Mouse (Mus musculus): ENCODE results near the gene Olfr1271. TPM values are rescaled to one million over a fixed set of nuclear protein-coding genes. Genes with fewer than 3 reads are reported as not detected.
"Not testable (repeated sequence)": the region's sequence is repeated elsewhere in the genome, so short reads cannot be mapped to it uniquely, and the experiment has no call there.

The Olfr1271 gene
- total RNA-seq (2017), result not detected in 3 replicates

DNA sequence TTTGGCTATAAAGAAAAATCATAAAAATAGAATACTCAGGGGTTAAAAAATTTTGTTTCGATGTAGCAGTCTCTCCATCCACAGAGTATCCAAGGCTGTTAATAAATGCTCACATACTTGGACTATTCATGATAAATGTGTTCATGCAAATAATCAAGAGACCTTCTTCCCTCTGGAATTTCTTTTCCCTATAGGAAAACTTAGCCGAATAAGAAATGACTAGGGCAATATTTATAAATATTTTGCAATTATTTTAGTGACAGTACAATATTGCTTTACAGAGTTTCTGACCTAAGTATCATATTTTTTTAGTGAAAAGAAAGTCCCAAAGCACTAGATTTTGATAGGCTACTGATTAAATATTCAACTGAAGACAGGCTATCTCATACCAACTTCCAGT, at the start of gene Olfr1271:
TSS of gene Olfr1271 (minus strand) at position 101 of the 400 bp plus-strand sequence.
- ATAC-seq (replicated peaks; ENCODE audit: insufficient number of reproducible peaks, low FRiP score, low TSS enrichment, poor library complexity, severe bottlenecking), result no peak

DNA sequence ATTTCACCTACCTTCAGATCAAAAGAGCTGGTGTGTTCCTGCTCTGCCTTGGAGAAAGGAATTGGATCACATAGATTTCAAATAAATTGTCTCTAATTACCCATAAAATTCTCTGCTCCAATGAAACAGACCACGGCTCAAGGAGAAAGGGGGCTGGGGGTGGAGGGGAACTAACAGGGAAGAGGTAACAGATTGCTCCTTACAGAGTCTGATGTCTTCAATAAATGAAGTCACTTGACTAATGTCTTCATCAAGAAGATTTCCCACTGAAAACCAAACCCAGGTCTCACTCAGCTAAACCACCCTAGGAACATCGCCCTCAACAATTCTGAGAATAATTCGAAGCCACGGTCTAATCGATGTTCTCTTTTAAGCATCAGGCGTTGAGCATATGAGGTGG, 21.9 kb upstream of the Olfr1271 start, which contains the start of gene Olfr1272:
TSS of gene Olfr1272 (minus strand) at position 101 of the 400 bp plus-strand sequence.
- ATAC-seq (replicated peaks; ENCODE audit: insufficient number of reproducible peaks, low FRiP score, low TSS enrichment, poor library complexity, severe bottlenecking), result no peak

DNA sequence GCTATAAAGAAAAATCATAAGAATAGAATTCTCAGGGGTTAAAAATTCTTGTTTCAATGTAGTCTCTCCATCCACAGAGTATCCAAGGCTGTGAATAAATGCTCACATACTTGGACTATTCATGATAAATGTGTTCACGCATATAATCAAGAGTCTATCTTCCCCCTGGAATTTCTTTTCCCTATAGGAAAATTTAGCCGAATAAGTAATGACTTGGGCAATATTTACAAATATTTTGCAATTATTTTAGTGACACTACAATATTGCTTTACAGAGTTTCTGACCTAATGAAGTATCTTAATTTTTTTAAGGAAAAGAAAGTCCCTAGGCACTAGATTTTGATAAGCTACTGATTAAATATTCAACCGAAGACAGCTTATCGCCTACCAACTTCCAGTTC, 13.3 kb downstream of the Olfr1271 start, which contains the start of gene Olfr142:
TSS of gene Olfr142 (minus strand) at position 101 of the 400 bp plus-strand sequence.
- ATAC-seq (replicated peaks; ENCODE audit: insufficient number of reproducible peaks, low FRiP score, low TSS enrichment, poor library complexity, severe bottlenecking), result no peak

DNA sequence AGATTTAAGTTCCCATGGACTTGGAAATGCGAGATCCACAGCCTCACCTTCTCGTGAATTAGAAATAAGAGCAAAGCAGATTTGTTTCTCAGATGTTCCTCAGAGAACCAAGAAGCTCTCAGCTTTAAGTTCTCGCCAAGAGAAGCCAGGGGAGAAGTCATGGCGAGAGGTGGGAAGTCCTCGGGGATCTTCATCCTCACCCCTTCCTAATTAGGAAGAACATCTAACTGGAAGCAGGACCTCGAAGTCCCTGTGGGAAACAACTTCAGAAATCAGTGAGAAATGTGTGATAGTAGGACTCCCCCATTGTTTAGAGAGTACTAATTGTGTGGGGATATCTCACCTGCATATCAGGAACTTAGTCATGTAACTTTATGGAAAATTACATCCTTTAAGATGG, 46.4 kb downstream of the Olfr1271 start, which contains the start of gene Olfr1506:
TSS of gene Olfr1506 (minus strand) at position 101 of the 400 bp plus-strand sequence.
- ATAC-seq (replicated peaks; ENCODE audit: insufficient number of reproducible peaks, low FRiP score, low TSS enrichment, poor library complexity, severe bottlenecking), result not testable (repeated sequence)

Other genes with a start within 250 kb of the Olfr1271 start
- gene Olfr1264, start 245.5 kb downstream of the Olfr1271 start, total RNA-seq (2017), result not detected in 3 replicates
- not detected in 3 replicates for gene Olfr1265, start 235.7 kb downstream of the Olfr1271 start, total RNA-seq (2017)
- not detected in 3 replicates for gene Olfr140, start 207.4 kb downstream of the Olfr1271 start, total RNA-seq (2017)
- gene Olfr1269, start 149.6 kb downstream of the Olfr1271 start, total RNA-seq (2017), result not detected in 3 replicates
- gene Olfr32, start 128.7 kb downstream of the Olfr1271 start, total RNA-seq (2017), result not detected in 3 replicates
- not detected in 3 replicates for gene Olfr1270, start 117.9 kb downstream of the Olfr1271 start, total RNA-seq (2017)
- not detected in 3 replicates for gene Olfr1506, start 46.5 kb downstream of the Olfr1271 start, total RNA-seq (2017)
- gene Olfr142, start 13.4 kb downstream of the Olfr1271 start, total RNA-seq (2017), result not detected in 3 replicates
- gene Olfr1272, start 21.8 kb upstream of the Olfr1271 start, total RNA-seq (2017), result not detected in 3 replicates
- 0.39 TPM in 1 of 3 replicates, not detected in the others for gene Gm13769, start 51.2 kb upstream of the Olfr1271 start, total RNA-seq (2017)
- not detected in 3 replicates for gene Olfr1274-ps, start 127.7 kb upstream of the Olfr1271 start, total RNA-seq (2017)

Data from monocyte, adult 5-6 weeks (primary cell).